Mouse (Mus musculus) gastrocnemius, postnatal 14 days (tissue): Measurements from ENCODE around the gene Agbl3. TPM values are rescaled to one million over a fixed set of nuclear protein-coding genes. Genes with fewer than 3 reads are reported as not detected.

Experiments used
- DNase-seq: peaks from one replicate; pipeline ENCODE4 v3.0.0; 2021; ENCODE audit warnings: mixed read lengths
- intact Hi-C: fragments of 180-260 bp; cut with DNase I; formaldehyde crosslinking; loops from one replicate; pipeline ENCODE4 v1.15.1; 2025; ENCODE audit warnings: low total_unique reads
- long read RNA-seq, 2 experiments: library from polyadenylated mRNA; stranded (forward); transcript quantifications; one replicate each; pipeline ENCODE4 v2.0.0; 2021
- total RNA-seq, 2 experiments: library from RNA; stranded (reverse); gene quantifications; 2 replicates each; pipeline ENCODE4 v1.2.3; 2021

Gene Agbl3
- 1 to 10 TPM; 3.0 to 3.9 TPM for total RNA-seq
- long read RNA-seq, experiment 1, partial matches to known transcripts = 0 of 2 reads
- long read RNA-seq, experiment 1, other reads (novel, unspliced or antisense) = 0 of 2 reads
- long read RNA-seq, experiment 2, partial matches to known transcripts = 0 of 3 reads
- long read RNA-seq, experiment 2, other reads (novel, unspliced or antisense) = 1 of 3 reads

GRCm38 (mm10) chr6:34780231-34780942 is at the start of gene Agbl3:
TSS of gene Agbl3 (plus strand) at chr6:34780432.
- intact Hi-C loops = no loop called here
- DNase-seq = peak; percentile 96

GRCm38 (mm10) chr6:34731007-34731406 is 49.2 kb upstream of the Agbl3 start:
- intact Hi-C loops = no loop called here
- DNase-seq = no peak

GRCm38 (mm10) chr6:34731529-34731928 is 48.7 kb upstream of the Agbl3 start:
- intact Hi-C loops = no loop called here
- DNase-seq = no peak

- intact Hi-C loops = no loop called here
Observed at GRCm38 (mm10) chr6:34734940-34735695, 45.1 kb upstream of the Agbl3 start.

GRCm38 (mm10) chr6:34736934-34737333 is 43.3 kb upstream of the Agbl3 start:
- intact Hi-C loops = no loop called here
- no peak for DNase-seq

More at GRCm38 (mm10) chr6:34734940-34735695, 45.1 kb upstream of the Agbl3 start:
- no peak for DNase-seq

GRCm38 (mm10) chr6:34743946-34744345 is 36.3 kb upstream of the Agbl3 start:
- DNase-seq = no peak

GRCm38 (mm10) chr6:34747846-34748245 is 32.4 kb upstream of the Agbl3 start:
- intact Hi-C loops = no loop called here
- DNase-seq = no peak

More at GRCm38 (mm10) chr6:34743946-34744345, 36.3 kb upstream of the Agbl3 start:
- intact Hi-C loops = no loop called here

GRCm38 (mm10) chr6:34748566-34748965 is 31.7 kb upstream of the Agbl3 start:
- intact Hi-C loops = no loop called here
- DNase-seq = no peak

- DNase-seq = no peak
- intact Hi-C loops = no loop called here
Observed at GRCm38 (mm10) chr6:34749526-34749925, 30.7 kb upstream of the Agbl3 start.

GRCm38 (mm10) chr6:34750487-34751120 is 29.6 kb upstream of the Agbl3 start:
- intact Hi-C loops = no loop called here
- DNase-seq = peak; percentile 18

GRCm38 (mm10) chr6:34751625-34752024 is 28.6 kb upstream of the Agbl3 start:
- DNase-seq = no peak
- intact Hi-C loops = no loop called here

- peak; percentile 17 for DNase-seq
- intact Hi-C loops = loop anchor here (2.0 kb wide), 1 partner anchor 206 kb away; no protein-coding TSS in a partner anchor
Observed at GRCm38 (mm10) chr6:34754448-34754847, 25.8 kb upstream of the Agbl3 start.

GRCm38 (mm10) chr6:34758340-34758739 is 21.9 kb upstream of the Agbl3 start:
- DNase-seq = no peak
- intact Hi-C loops = no loop called here

GRCm38 (mm10) chr6:34760023-34760422 is 20.2 kb upstream of the Agbl3 start:
- DNase-seq = peak; percentile 15
- intact Hi-C loops = no loop called here

GRCm38 (mm10) chr6:34765721-34766120 is 14.5 kb upstream of the Agbl3 start:
- intact Hi-C loops = no loop called here
- DNase-seq = no peak

GRCm38 (mm10) chr6:34769984-34770383 is 10.2 kb upstream of the Agbl3 start:
- intact Hi-C loops = loop anchor here (10.0 kb wide), 1 partner anchor 115 kb away; no protein-coding TSS in a partner anchor
- no peak for DNase-seq

- intact Hi-C loops = loop anchor here (10.0 kb wide), 1 partner anchor 114 kb away; no protein-coding TSS in a partner anchor
Observed at GRCm38 (mm10) chr6:34770491-34770890, 9.7 kb upstream of the Agbl3 start.

GRCm38 (mm10) chr6:34776396-34776795 is 3.8 kb upstream of the Agbl3 start:
- intact Hi-C loops = loop anchor here (10.0 kb wide), 1 partner anchor 108 kb away; no protein-coding TSS in a partner anchor

More at GRCm38 (mm10) chr6:34770491-34770890, 9.7 kb upstream of the Agbl3 start:
- DNase-seq = no peak

GRCm38 (mm10) chr6:34777094-34777493 is 3.1 kb upstream of the Agbl3 start:
- intact Hi-C loops = loop anchor here (10.0 kb wide), 1 partner anchor 108 kb away; no protein-coding TSS in a partner anchor
- DNase-seq = no peak

More at GRCm38 (mm10) chr6:34776396-34776795, 3.8 kb upstream of the Agbl3 start:
- DNase-seq = no peak
